Mouse (Mus musculus): ENCODE data around the gene Acod1. TPM values are rescaled to one million over a fixed set of nuclear protein-coding genes. Genes with fewer than 3 reads are reported as not detected.

The Acod1 gene
- polyA plus RNA-seq, 2 experiments: 0.06 to 0.08 TPM

- peaks cover 24 to 26% of the 10 kb centered on the region in 2 experiments for H3K4me1 ChIP-seq (replicated peaks; ENCODE audit: control insufficient read depth in 2 of 2, insufficient read depth in 2 of 2, low read length in 1 of 2)
- 15% methylated on average over 4 of the region's 4 CpGs for WGBS (ENCODE audit: insufficient replicate concordance)
- peaks cover 41% of the 10 kb centered on the region for H3K36me3 ChIP-seq (replicated peaks; ENCODE audit: control insufficient read depth, insufficient read depth, low read depth)
- H3K9ac ChIP-seq (replicated peaks): peak overlapping the region; percentile 51
- no peaks in the 10 kb centered on the region for H3K9me3 ChIP-seq (ENCODE audit: control insufficient read depth, low read length)
- peak overlapping the region; percentile 98 for H3K27ac ChIP-seq
- TF ChIP-seq CTCF (IDR thresholded peaks at IDR 0.05; ENCODE audit: low read depth) (no peak), EP300 (IDR thresholded peaks at IDR 0.05; ENCODE audit: low read depth) (peak; percentile 65)
- no peaks in the 10 kb centered on the region for H3K27me3 ChIP-seq (ENCODE audit: control insufficient read depth, insufficient read depth, low read length)
- ATAC-seq (ENCODE audit: insufficient read depth) (peak; percentile 96), DNase-seq (ENCODE audit: low read depth in 3 of 3, low spot score in 3 of 3) (peak; percentile 79 to 90 (median 82))
- peak overlapping the region; percentile 22 to 27; a peak in 2 of 4 replicates for H3K4me3 ChIP-seq (ENCODE audit: insufficient read depth in 1 of 2, low read depth in 2 of 2, low read length in 2 of 2)
- peak overlapping the region; percentile 56 for H3K4me2 ChIP-seq (ENCODE audit: low read depth)
Measured at GRCm38 (mm10) chr14:103086671-103087324, 40.0 kb downstream of the Acod1 start.

GRCm38 (mm10) chr14:103087846-103088245, 41.1 kb downstream of the Acod1 start:
- H3K27ac ChIP-seq: peak overlapping the region; percentile 98
- no peaks in the 10 kb centered on the region for H3K27me3 ChIP-seq (ENCODE audit: control insufficient read depth, insufficient read depth, low read length)
- H3K36me3 ChIP-seq (replicated peaks; ENCODE audit: control insufficient read depth, insufficient read depth, low read depth): peaks cover 39% of the 10 kb centered on the region
- H3K4me2 ChIP-seq (ENCODE audit: low read depth): peak overlapping the region; percentile 56; the same call in 1 of the 2 replicates
- H3K4me1 ChIP-seq (replicated peaks; ENCODE audit: control insufficient read depth in 2 of 2, insufficient read depth in 2 of 2, low read length in 1 of 2): peaks cover 24 to 26% of the 10 kb centered on the region in 2 experiments
- H3K9ac ChIP-seq (replicated peaks): peak overlapping the region; percentile 1; the same call in 1 of the 2 replicates
- no peaks in the 10 kb centered on the region for H3K9me3 ChIP-seq (ENCODE audit: control insufficient read depth, low read length)
- no peak overlapping the region for H3K4me3 ChIP-seq (ENCODE audit: insufficient read depth in 1 of 2, low read depth in 2 of 2, low read length in 2 of 2)
- DNase-seq (ENCODE audit: low read depth in 3 of 3, low spot score in 3 of 3) (no peak), ATAC-seq (ENCODE audit: insufficient read depth) (no peak)
- 83% methylated on average over 5 of the region's 5 CpGs for WGBS (ENCODE audit: insufficient replicate concordance)
- TF ChIP-seq EP300 (IDR thresholded peaks at IDR 0.05; ENCODE audit: low read depth) (no peak), CTCF (IDR thresholded peaks at IDR 0.05; ENCODE audit: low read depth) (no peak)

- WGBS (ENCODE audit: insufficient replicate concordance): 61% methylated on average over 6 of the region's 6 CpGs
- no peak overlapping the region for H3K27ac ChIP-seq
- no peak overlapping the region for H3K9ac ChIP-seq (replicated peaks)
- TF ChIP-seq CTCF (IDR thresholded peaks at IDR 0.05; ENCODE audit: low read depth) (peak; percentile 84), EP300 (IDR thresholded peaks at IDR 0.05; ENCODE audit: low read depth) (no peak)
- H3K4me3 ChIP-seq (ENCODE audit: insufficient read depth in 1 of 2, low read depth in 2 of 2, low read length in 2 of 2): no peak overlapping the region
- ATAC-seq (ENCODE audit: insufficient read depth) (no peak), DNase-seq (ENCODE audit: low read depth in 3 of 3, low spot score in 3 of 3) (peak; percentile 58 to 66 (median 60))
- peaks cover 24 to 30% of the 10 kb centered on the region in 2 experiments for H3K4me1 ChIP-seq (replicated peaks; ENCODE audit: control insufficient read depth in 2 of 2, insufficient read depth in 2 of 2, low read length in 1 of 2)
- no peaks in the 10 kb centered on the region for H3K9me3 ChIP-seq (ENCODE audit: control insufficient read depth, low read length)
- no peak overlapping the region for H3K4me2 ChIP-seq (ENCODE audit: low read depth)
- no peaks in the 10 kb centered on the region for H3K27me3 ChIP-seq (ENCODE audit: control insufficient read depth, insufficient read depth, low read length)
- peaks cover 41% of the 10 kb centered on the region for H3K36me3 ChIP-seq (replicated peaks; ENCODE audit: control insufficient read depth, insufficient read depth, low read depth)
Measured at GRCm38 (mm10) chr14:103088624-103089023, 41.8 kb downstream of the Acod1 start.

GRCm38 (mm10) chr14:103093236-103093635, 46.5 kb downstream of the Acod1 start:
- Histone ChIP-seq H3K9ac (replicated peaks) (no peak overlapping the region; the same call in 1 of the 2 replicates), H3K9me3 (ENCODE audit: control insufficient read depth, low read length) (no peaks in the 10 kb centered on the region), H3K4me1 (replicated peaks; ENCODE audit: control insufficient read depth in 2 of 2, insufficient read depth in 2 of 2, low read length in 1 of 2) (peaks cover 0 to 13% of the 10 kb centered on the region in 2 experiments; a peak in 3 of 4 replicates), H3K36me3 (replicated peaks; ENCODE audit: control insufficient read depth, insufficient read depth, low read depth) (peaks cover 39% of the 10 kb centered on the region), H3K4me3 (ENCODE audit: insufficient read depth in 1 of 2, low read depth in 2 of 2, low read length in 2 of 2) (no peak overlapping the region), H3K4me2 (ENCODE audit: low read depth) (no peak overlapping the region), H3K27me3 (ENCODE audit: control insufficient read depth, insufficient read depth, low read length) (no peaks in the 10 kb centered on the region), H3K27ac (no peak overlapping the region)
- TF ChIP-seq EP300 (IDR thresholded peaks at IDR 0.05; ENCODE audit: low read depth): no peak
- no peak for TF ChIP-seq CTCF (IDR thresholded peaks at IDR 0.05; ENCODE audit: low read depth)
- ATAC-seq (ENCODE audit: insufficient read depth) (no peak), DNase-seq (ENCODE audit: low read depth in 3 of 3, low spot score in 3 of 3) (no peak)
- WGBS (ENCODE audit: insufficient replicate concordance): 84% methylated on average over 3 of the region's 3 CpGs

- Histone ChIP-seq H3K27ac (no peak overlapping the region), H3K27me3 (ENCODE audit: control insufficient read depth, insufficient read depth, low read length) (no peaks in the 10 kb centered on the region), H3K9me3 (ENCODE audit: control insufficient read depth, low read length) (no peaks in the 10 kb centered on the region), H3K4me3 (ENCODE audit: insufficient read depth in 1 of 2, low read depth in 2 of 2, low read length in 2 of 2) (no peak overlapping the region), H3K36me3 (replicated peaks; ENCODE audit: control insufficient read depth, insufficient read depth, low read depth) (peaks cover 39% of the 10 kb centered on the region), H3K9ac (replicated peaks) (no peak overlapping the region; the same call in 1 of the 2 replicates), H3K4me2 (ENCODE audit: low read depth) (no peak overlapping the region), H3K4me1 (replicated peaks; ENCODE audit: control insufficient read depth in 2 of 2, insufficient read depth in 2 of 2, low read length in 1 of 2) (peaks cover 0 to 13% of the 10 kb centered on the region in 2 experiments; a peak in 3 of 4 replicates)
- 34% methylated on average over 4 of the region's 4 CpGs for WGBS (ENCODE audit: insufficient replicate concordance)
- TF ChIP-seq EP300 (IDR thresholded peaks at IDR 0.05; ENCODE audit: low read depth) (no peak), CTCF (IDR thresholded peaks at IDR 0.05; ENCODE audit: low read depth) (no peak)
- ATAC-seq (ENCODE audit: insufficient read depth) (no peak), DNase-seq (ENCODE audit: low read depth in 3 of 3, low spot score in 3 of 3) (no peak)
Measured at GRCm38 (mm10) chr14:103093670-103094069, 46.9 kb downstream of the Acod1 start.

Data from liver, embryonic 14.5 days (tissue).